Mouse (Mus musculus): ENCODE measurements around the gene Borcs8. TPM values are rescaled to one million over a fixed set of nuclear protein-coding genes. Genes with fewer than 3 reads are reported as not detected.

Gene Borcs8
- polyA plus RNA-seq, 1 experiment from 2014 or later: 30.5 TPM

- WGBS: 85% methylated on average over 7 of the region's 7 CpGs
- Histone ChIP-seq H3K36me3 (ENCODE audit: control insufficient read depth, insufficient read depth, low read length) (peaks cover 6% of the 10 kb centered on the region; the same call in 1 of the 2 replicates), H3K4me2 (replicated peaks; ENCODE audit: low read depth) (no peak overlapping the region), H3K4me1 (replicated peaks; ENCODE audit: control insufficient read depth, insufficient read depth) (no peaks in the 10 kb centered on the region), H3K4me3 (ENCODE audit: low read depth, low read length) (no peak overlapping the region), H3K9me3 (ENCODE audit: control insufficient read depth, low read length) (no peaks in the 10 kb centered on the region), H3K27me3 (ENCODE audit: control insufficient read depth, insufficient read depth, low read length) (no peaks in the 10 kb centered on the region), H3K27ac (replicated peaks) (no peak overlapping the region), H3K9ac (ENCODE audit: low read length) (no peak overlapping the region)
- no peak for DNase-seq (ENCODE audit: low spot score)
- TF ChIP-seq CTCF (IDR thresholded peaks at IDR 0.05; ENCODE audit: low read depth) (no peak), EP300 (optimal IDR thresholded peaks at IDR 0.05) (no peak)
- ATAC-seq (ENCODE audit: low FRiP score, low TSS enrichment): no peak
Observed at GRCm38 (mm10) chr8:70174079-70174478, 34.8 kb downstream of the Borcs8 start.

- DNase-seq (ENCODE audit: low spot score): no peak
- WGBS: 85% methylated on average over 2 of the region's 2 CpGs
Observed at GRCm38 (mm10) chr8:70178231-70178630, 38.9 kb downstream of the Borcs8 start.

GRCm38 (mm10) chr8:70179082-70179481, 39.8 kb downstream of the Borcs8 start:
- DNase-seq (ENCODE audit: low spot score) (no peak), ATAC-seq (ENCODE audit: low FRiP score, low TSS enrichment) (no peak)
- Histone ChIP-seq H3K4me1 (replicated peaks; ENCODE audit: control insufficient read depth, insufficient read depth) (no peaks in the 10 kb centered on the region), H3K36me3 (ENCODE audit: control insufficient read depth, insufficient read depth, low read length) (peaks cover 10% of the 10 kb centered on the region), H3K4me3 (ENCODE audit: low read depth, low read length) (no peak overlapping the region), H3K4me2 (replicated peaks; ENCODE audit: low read depth) (no peak overlapping the region), H3K9me3 (ENCODE audit: control insufficient read depth, low read length) (no peaks in the 10 kb centered on the region), H3K27me3 (ENCODE audit: control insufficient read depth, insufficient read depth, low read length) (no peaks in the 10 kb centered on the region), H3K9ac (ENCODE audit: low read length) (no peak overlapping the region), H3K27ac (replicated peaks) (no peak overlapping the region)
- over 99% methylated on average over 4 of the region's 4 CpGs for WGBS
- TF ChIP-seq CTCF (IDR thresholded peaks at IDR 0.05; ENCODE audit: low read depth) (peak; percentile 74), EP300 (optimal IDR thresholded peaks at IDR 0.05) (no peak)

More at GRCm38 (mm10) chr8:70178231-70178630, 38.9 kb downstream of the Borcs8 start:
- no peak overlapping the region for H3K4me2 ChIP-seq (replicated peaks; ENCODE audit: low read depth)
- ATAC-seq (ENCODE audit: low FRiP score, low TSS enrichment): no peak; the same call in 1 of the 2 replicates
- TF ChIP-seq EP300 (optimal IDR thresholded peaks at IDR 0.05): no peak
- TF ChIP-seq CTCF (IDR thresholded peaks at IDR 0.05; ENCODE audit: low read depth): no peak
- no peaks in the 10 kb centered on the region for H3K27me3 ChIP-seq (ENCODE audit: control insufficient read depth, insufficient read depth, low read length)
- no peak overlapping the region for H3K27ac ChIP-seq (replicated peaks)
- H3K9me3 ChIP-seq (ENCODE audit: control insufficient read depth, low read length): no peaks in the 10 kb centered on the region
- H3K9ac ChIP-seq (ENCODE audit: low read length): no peak overlapping the region
- no peaks in the 10 kb centered on the region for H3K4me1 ChIP-seq (replicated peaks; ENCODE audit: control insufficient read depth, insufficient read depth)
- H3K4me3 ChIP-seq (ENCODE audit: low read depth, low read length): no peak overlapping the region
- peaks cover 10% of the 10 kb centered on the region for H3K36me3 ChIP-seq (ENCODE audit: control insufficient read depth, insufficient read depth, low read length)

GRCm38 (mm10) chr8:70181212-70181902, 42.1 kb downstream of the Borcs8 start:
- DNase-seq (ENCODE audit: low spot score): no peak
- H3K4me3 ChIP-seq (ENCODE audit: low read depth, low read length): no peak overlapping the region
- no peaks in the 10 kb centered on the region for H3K9me3 ChIP-seq (ENCODE audit: control insufficient read depth, low read length)
- no peak overlapping the region for H3K27ac ChIP-seq (replicated peaks)
- no peaks in the 10 kb centered on the region for H3K27me3 ChIP-seq (ENCODE audit: control insufficient read depth, insufficient read depth, low read length)
- H3K36me3 ChIP-seq (ENCODE audit: control insufficient read depth, insufficient read depth, low read length): peaks cover 10% of the 10 kb centered on the region
- no peaks in the 10 kb centered on the region for H3K4me1 ChIP-seq (replicated peaks; ENCODE audit: control insufficient read depth, insufficient read depth)
- H3K9ac ChIP-seq (ENCODE audit: low read length): no peak overlapping the region; the same call in 1 of the 2 replicates
- 71% methylated on average over 16 of the region's 16 CpGs for WGBS
- no peak overlapping the region for H3K4me2 ChIP-seq (replicated peaks; ENCODE audit: low read depth)
- ATAC-seq (ENCODE audit: low FRiP score, low TSS enrichment): no peak
- TF ChIP-seq EP300 (optimal IDR thresholded peaks at IDR 0.05) (no peak), CTCF (IDR thresholded peaks at IDR 0.05; ENCODE audit: low read depth) (no peak)

GRCm38 (mm10) chr8:70181903-70182252, 42.6 kb downstream of the Borcs8 start:
- no peak overlapping the region for H3K4me3 ChIP-seq (ENCODE audit: low read depth, low read length)
- H3K36me3 ChIP-seq (ENCODE audit: control insufficient read depth, insufficient read depth, low read length): peaks cover 10% of the 10 kb centered on the region
- no peak for TF ChIP-seq EP300 (optimal IDR thresholded peaks at IDR 0.05)
- TF ChIP-seq CTCF (IDR thresholded peaks at IDR 0.05; ENCODE audit: low read depth): no peak
- DNase-seq (ENCODE audit: low spot score) (no peak), ATAC-seq (ENCODE audit: low FRiP score, low TSS enrichment) (no peak)
- 64% methylated on average over 2 of the region's 2 CpGs for WGBS
- no peaks in the 10 kb centered on the region for H3K27me3 ChIP-seq (ENCODE audit: control insufficient read depth, insufficient read depth, low read length)
- H3K9ac ChIP-seq (ENCODE audit: low read length): no peak overlapping the region
- no peak overlapping the region for H3K4me2 ChIP-seq (replicated peaks; ENCODE audit: low read depth)
- H3K4me1 ChIP-seq (replicated peaks; ENCODE audit: control insufficient read depth, insufficient read depth): no peaks in the 10 kb centered on the region
- H3K9me3 ChIP-seq (ENCODE audit: control insufficient read depth, low read length): no peaks in the 10 kb centered on the region
- no peak overlapping the region for H3K27ac ChIP-seq (replicated peaks)

- DNase-seq (ENCODE audit: low spot score) (no peak), ATAC-seq (ENCODE audit: low FRiP score, low TSS enrichment) (no peak)
- no peak for TF ChIP-seq EP300 (optimal IDR thresholded peaks at IDR 0.05)
- no peaks in the 10 kb centered on the region for H3K27me3 ChIP-seq (ENCODE audit: control insufficient read depth, insufficient read depth, low read length)
- no peaks in the 10 kb centered on the region for H3K9me3 ChIP-seq (ENCODE audit: control insufficient read depth, low read length)
- no peak overlapping the region for H3K4me3 ChIP-seq (ENCODE audit: low read depth, low read length)
- H3K4me1 ChIP-seq (replicated peaks; ENCODE audit: control insufficient read depth, insufficient read depth): no peaks in the 10 kb centered on the region
- peaks cover 4% of the 10 kb centered on the region; the same call in 1 of the 2 replicates for H3K36me3 ChIP-seq (ENCODE audit: control insufficient read depth, insufficient read depth, low read length)
- H3K9ac ChIP-seq (ENCODE audit: low read length): no peak overlapping the region
- H3K27ac ChIP-seq (replicated peaks): no peak overlapping the region
- H3K4me2 ChIP-seq (replicated peaks; ENCODE audit: low read depth): no peak overlapping the region
- 84% methylated on average over 4 of the region's 4 CpGs for WGBS
Observed at GRCm38 (mm10) chr8:70183194-70183593, 43.9 kb downstream of the Borcs8 start.

Measured in stomach, postnatal 0 days (tissue).